Mouse (Mus musculus) neural tube, embryonic 14.5 days (tissue): ENCODE measurements at regions not wholly inside any gene's neighbourhood (a gene's known extent, or its start where the extent isn't known, plus 50 kb on each side); places are given as distances from the start of the nearest gene placed in this dataset.
A peak's percentile ranks its signal among the peaks of the same experiment; 100 is the strongest.

Source experiments
- ATAC-seq: fragments of 200-750 bp; cut with Nextera tagmentation; 2 replicates; pipeline ENCODE4 v1.8.0; 2017; ENCODE audit warnings: low read depth, mild to moderate bottlenecking, moderate TSS enrichment, moderate library complexity
- H3K27ac ChIP-seq: fragments of 300-500 bp; sonication (generic); 2 replicates; pipeline ENCODE4 v1.5.1; 2014; ENCODE audit warnings: low read depth, mild to moderate bottlenecking, control low read depth, low read length, moderate library complexity, mixed read lengths
- H3K27me3 ChIP-seq: fragments of 300-500 bp; sonication (generic); 2 replicates; pipeline ENCODE4 v1.6.1; 2014; ENCODE audit warnings: low read length; ENCODE audit not compliant: control insufficient read depth, insufficient read depth
- H3K36me3 ChIP-seq: fragments of 300-500 bp; sonication (generic); 2 replicates; pipeline ENCODE4 v1.6.1; 2014; ENCODE audit warnings: low read length, mixed read lengths; ENCODE audit not compliant: control insufficient read depth, insufficient read depth
- H3K4me1 ChIP-seq: fragments of 300-500 bp; sonication (generic); 2 replicates; pipeline ENCODE4 v1.6.1; 2014; ENCODE audit warnings: low read length; ENCODE audit not compliant: control insufficient read depth, insufficient read depth
- H3K4me2 ChIP-seq: fragments of 300-500 bp; sonication (generic); 2 replicates; pipeline ENCODE4 v1.6.1; 2014; ENCODE audit warnings: mild to moderate bottlenecking, low read depth, low read length, control low read depth
- H3K4me3 ChIP-seq: fragments of 300-500 bp; sonication (generic); 2 replicates; pipeline ENCODE4 v1.5.1; 2014; ENCODE audit warnings: low read depth, low read length, control low read depth, mixed read lengths
- H3K9ac ChIP-seq: fragments of 300-500 bp; sonication (generic); replicated peaks from 2 replicates; pipeline ENCODE4 v1.6.1; 2014; ENCODE audit warnings: low read depth, mild to moderate bottlenecking, control low read depth, low read length, mixed read lengths
- H3K9me3 ChIP-seq: fragments of 300-500 bp; sonication (generic); 2 replicates; pipeline ENCODE4 v1.6.1; 2016; ENCODE audit warnings: low read length; ENCODE audit not compliant: control insufficient read depth
- WGBS: fragments of 180-500 bp; shearing (Covaris S2); extraction: QIAGEN DNeasy Blood & Tissue Kit; methylation state at CpG from one replicate; pipeline ENCODE4 v1.1.7; 2014; 5-methylcytosine and 5-hydroxymethylcytosine counted together

GRCm38 (mm10) chr2:57900168-57900567 is 97.5 kb upstream of the Galnt5 start:
- H3K4me3 ChIP-seq, result no peak overlapping the region
- H3K27ac ChIP-seq, result no peak overlapping the region
- H3K9ac ChIP-seq, result no peak overlapping the region
- no peak overlapping the region for H3K4me2 ChIP-seq
- H3K27me3 ChIP-seq, result no peaks in the 10 kb centered on the region
- no peak for ATAC-seq
- H3K9me3 ChIP-seq, result no peaks in the 10 kb centered on the region
- no peaks in the 10 kb centered on the region for H3K36me3 ChIP-seq
- 93% methylated on average over 7 of the region's 7 CpGs for WGBS
- no peaks in the 10 kb centered on the region for H3K4me1 ChIP-seq

- Histone ChIP-seq H3K4me1 (no peaks in the 10 kb centered on the region), H3K9ac (no peak overlapping the region), H3K27me3 (no peaks in the 10 kb centered on the region), H3K27ac (no peak overlapping the region), H3K4me3 (no peak overlapping the region), H3K9me3 (no peaks in the 10 kb centered on the region), H3K4me2 (no peak overlapping the region), H3K36me3 (no peaks in the 10 kb centered on the region)
- WGBS, result 76% methylated on average over 9 of the region's 9 CpGs
- no peak for ATAC-seq
These were observed 97.0 kb upstream of the Galnt5 start for GRCm38 (mm10) chr2:57900580-57901247.

- ATAC-seq, result no peak
- Histone ChIP-seq H3K36me3 (no peaks in the 10 kb centered on the region), H3K4me2 (no peak overlapping the region), H3K27ac (no peak overlapping the region), H3K4me1 (no peaks in the 10 kb centered on the region), H3K27me3 (no peaks in the 10 kb centered on the region), H3K4me3 (no peak overlapping the region), H3K9ac (no peak overlapping the region), H3K9me3 (no peaks in the 10 kb centered on the region)
- WGBS, result 91% methylated on average over 2 of the region's 2 CpGs
These were observed 92.5 kb upstream of the Galnt5 start for GRCm38 (mm10) chr2:57905184-57905583.

GRCm38 (mm10) chr2:57906939-57907338 is 90.7 kb upstream of the Galnt5 start:
- no peak for ATAC-seq
- Histone ChIP-seq H3K9me3 (no peaks in the 10 kb centered on the region), H3K4me2 (no peak overlapping the region), H3K27ac (no peak overlapping the region), H3K27me3 (no peaks in the 10 kb centered on the region), H3K9ac (no peak overlapping the region), H3K4me3 (no peak overlapping the region), H3K4me1 (no peaks in the 10 kb centered on the region), H3K36me3 (no peaks in the 10 kb centered on the region)
- WGBS, result 84% methylated on average over 5 of the region's 5 CpGs

- Histone ChIP-seq H3K36me3 (no peaks in the 10 kb centered on the region), H3K27me3 (no peaks in the 10 kb centered on the region), H3K4me3 (no peak overlapping the region), H3K4me2 (no peak overlapping the region), H3K4me1 (no peaks in the 10 kb centered on the region), H3K27ac (no peak overlapping the region), H3K9ac (no peak overlapping the region), H3K9me3 (no peaks in the 10 kb centered on the region)
- 80% methylated on average over 4 of the region's 4 CpGs for WGBS
- no peak for ATAC-seq
These were observed 88.0 kb upstream of the Galnt5 start for GRCm38 (mm10) chr2:57909706-57910105.

- H3K4me2 ChIP-seq, result no peak overlapping the region
- no peaks in the 10 kb centered on the region for H3K36me3 ChIP-seq
- WGBS, result 57% methylated on average over 15 of the region's 15 CpGs
- no peak overlapping the region for H3K27ac ChIP-seq
- peak; percentile 60; the same call in 1 of the 2 replicates for ATAC-seq
- H3K4me3 ChIP-seq, result no peak overlapping the region
- no peak overlapping the region for H3K9ac ChIP-seq
- no peaks in the 10 kb centered on the region for H3K27me3 ChIP-seq
- no peaks in the 10 kb centered on the region for H3K9me3 ChIP-seq
- no peaks in the 10 kb centered on the region for H3K4me1 ChIP-seq
These were observed 81.2 kb upstream of the Galnt5 start for GRCm38 (mm10) chr2:57916375-57917023.

- Histone ChIP-seq H3K27me3 (no peaks in the 10 kb centered on the region), H3K4me2 (no peak overlapping the region), H3K9ac (no peak overlapping the region), H3K9me3 (no peaks in the 10 kb centered on the region), H3K27ac (no peak overlapping the region), H3K4me1 (no peaks in the 10 kb centered on the region), H3K4me3 (no peak overlapping the region), H3K36me3 (no peaks in the 10 kb centered on the region)
- ATAC-seq, result no peak
- WGBS, result 89% methylated on average over 6 of the region's 6 CpGs
These were observed 80.0 kb upstream of the Galnt5 start for GRCm38 (mm10) chr2:57917721-57918120.

GRCm38 (mm10) chr2:57919102-57919731 is 78.5 kb upstream of the Galnt5 start:
- ATAC-seq, result 0 out of 2 replicates have a peak, but pooled peaks have one; percentile 38

More at GRCm38 (mm10) chr2:57919102-57919731, 78.5 kb upstream of the Galnt5 start:
- Histone ChIP-seq H3K36me3 (no peaks in the 10 kb centered on the region), H3K27me3 (no peaks in the 10 kb centered on the region), H3K4me2 (no peak overlapping the region), H3K4me1 (no peaks in the 10 kb centered on the region), H3K9me3 (no peaks in the 10 kb centered on the region), H3K27ac (no peak overlapping the region), H3K4me3 (no peak overlapping the region), H3K9ac (no peak overlapping the region)
- 44% methylated on average over 14 of the region's 14 CpGs for WGBS
